Mouse (Mus musculus) olfactory bulb, adult 2 months (tissue): ENCODE data around the gene Gm4969.
A peak's percentile ranks its signal among the peaks of the same experiment; 100 is the strongest.

ENCODE experiments used
- CTCF ChIP-seq: fragments of 200-500 bp; IDR thresholded peaks from 2 replicates; pipeline ENCODE4 v1.5.1; 2012; ENCODE audit warnings: low read depth, mild to moderate bottlenecking, low read length, moderate library complexity; ENCODE audit not compliant: insufficient read depth
- POLR2A ChIP-seq: fragments of 200-500 bp; IDR thresholded peaks from 2 replicates; pipeline ENCODE4 v1.6.1; 2012; ENCODE audit warnings: mild to moderate bottlenecking, low read depth, low read length, moderate library complexity; ENCODE audit not compliant: insufficient read depth

DNA sequence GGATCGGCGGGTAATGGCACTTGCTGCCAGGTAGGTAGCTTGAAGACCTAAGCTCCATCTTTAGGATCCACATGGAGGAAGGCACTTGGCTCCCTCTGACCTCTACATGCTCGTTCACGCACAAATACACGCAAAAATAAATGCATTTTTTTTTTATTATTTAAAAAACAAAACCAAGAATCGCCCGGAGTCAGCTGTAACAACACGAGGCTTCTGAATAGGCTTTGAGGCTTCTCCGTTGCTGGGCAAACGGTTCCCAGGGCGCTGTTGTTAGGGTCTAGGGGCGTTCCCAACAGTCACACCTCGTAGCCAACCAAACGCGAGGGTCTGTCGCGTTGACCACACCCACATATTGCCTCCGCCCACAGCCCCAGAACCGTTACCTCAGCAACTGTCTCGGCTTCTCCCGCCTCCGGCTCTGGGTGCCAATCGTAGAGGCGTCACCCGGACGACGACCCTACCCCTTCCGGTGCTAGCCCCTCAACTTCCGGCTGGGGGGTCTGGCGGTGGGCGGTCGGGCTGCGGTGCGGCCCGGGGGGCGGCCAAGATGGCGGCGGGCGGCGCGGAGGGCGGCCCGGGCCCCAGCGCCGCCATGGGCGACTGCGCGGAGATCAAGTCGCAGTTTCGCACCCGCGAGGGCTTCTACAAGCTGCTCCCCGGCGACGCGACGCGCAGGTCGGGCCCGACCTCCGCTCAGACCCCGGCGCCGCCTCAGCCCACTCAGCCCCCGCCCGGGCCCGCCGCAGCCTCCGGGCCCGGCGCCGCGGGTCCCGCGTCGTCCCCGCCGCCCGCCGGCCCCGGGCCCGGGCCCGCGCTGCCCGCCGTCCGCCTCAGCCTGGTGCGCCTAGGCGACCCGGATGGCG is 42.2 kb downstream of the Gm4969 start, which contains the start of gene Dmwd:
- no peak for TF ChIP-seq CTCF
- peak; percentile 42 for TF ChIP-seq POLR2A
